Mouse (Mus musculus): ENCODE results near the gene Elovl6. TPM values are rescaled to one million over a fixed set of nuclear protein-coding genes. Genes with fewer than 3 reads are reported as not detected.

The Elovl6 gene
- total and polyA plus RNA-seq, 2 experiments from 2014 or later: 44.3 to 46.6 TPM

DNA sequence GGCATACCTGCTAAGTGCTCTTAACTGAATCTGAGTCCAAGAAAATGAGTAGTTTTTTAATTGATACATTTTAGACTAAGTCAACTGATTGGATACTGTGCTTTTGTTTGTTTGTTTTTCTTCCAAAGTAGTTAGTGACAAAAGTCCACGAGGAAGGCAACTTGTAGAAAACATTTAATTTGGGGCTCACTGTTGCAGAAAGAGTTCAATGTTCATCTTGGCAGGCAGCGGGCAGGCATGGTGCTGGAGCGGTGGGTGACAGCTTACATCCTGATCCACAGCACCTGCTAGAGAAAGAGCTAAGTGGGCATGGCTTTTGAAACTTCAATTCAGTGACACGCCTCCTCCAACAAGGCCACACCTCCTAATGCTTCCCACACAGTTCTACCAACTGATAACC is 31.7 kb downstream of the Elovl6 start:
- DNase-seq (ENCODE audit: low spot score): no peak
- Histone ChIP-seq H3K36me3 (ENCODE audit: insufficient read depth, low read length) (no peaks in the 10 kb centered on the region; the same call in 1 of the 2 replicates), H3K9ac (replicated peaks; ENCODE audit: low read length, poor library complexity, severe bottlenecking) (no peak overlapping the region), H3K4me3 (ENCODE audit: low read depth, low read length) (no peak overlapping the region), H3K9me3 (ENCODE audit: low read length) (no peaks in the 10 kb centered on the region), H3K27ac (ENCODE audit: low read depth, low read length) (no peak overlapping the region), H3K27me3 (ENCODE audit: insufficient read depth, low read length) (no peaks in the 10 kb centered on the region), H3K4me2 (ENCODE audit: low read depth, low read length, poor library complexity, severe bottlenecking) (no peak overlapping the region), H3K4me1 (ENCODE audit: insufficient read depth, low read length) (no peaks in the 10 kb centered on the region)
- 95% methylated on average over 4 of the region's 4 CpGs for WGBS
- no peak for TF ChIP-seq CTCF (IDR thresholded peaks at IDR 0.05)
- no peak for ATAC-seq (ENCODE audit: low FRiP score)

DNA sequence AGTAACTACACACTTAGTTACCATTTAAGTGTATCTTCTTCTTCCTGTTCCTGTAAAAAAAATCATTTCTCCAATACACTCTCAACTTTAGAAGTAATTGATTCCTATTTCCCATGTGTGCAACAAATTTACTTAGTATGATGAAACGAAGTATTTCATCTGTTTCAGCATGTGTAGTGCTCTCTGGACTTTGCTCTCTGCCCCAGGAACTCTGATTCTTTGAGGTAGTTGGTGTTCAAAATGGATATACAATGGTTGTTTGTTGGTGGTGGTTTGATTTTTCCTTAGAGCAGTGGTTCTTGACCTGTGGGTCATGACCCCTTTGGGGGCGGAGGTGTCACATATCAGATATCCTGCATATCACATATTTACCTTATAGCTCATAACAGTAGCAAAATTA is 32.7 kb downstream of the Elovl6 start:
- ATAC-seq (ENCODE audit: low FRiP score): no peak
- 97% methylated on average over 2 of the region's 2 CpGs for WGBS
- no peaks in the 10 kb centered on the region; the same call in 1 of the 2 replicates for H3K36me3 ChIP-seq (ENCODE audit: insufficient read depth, low read length)

DNA sequence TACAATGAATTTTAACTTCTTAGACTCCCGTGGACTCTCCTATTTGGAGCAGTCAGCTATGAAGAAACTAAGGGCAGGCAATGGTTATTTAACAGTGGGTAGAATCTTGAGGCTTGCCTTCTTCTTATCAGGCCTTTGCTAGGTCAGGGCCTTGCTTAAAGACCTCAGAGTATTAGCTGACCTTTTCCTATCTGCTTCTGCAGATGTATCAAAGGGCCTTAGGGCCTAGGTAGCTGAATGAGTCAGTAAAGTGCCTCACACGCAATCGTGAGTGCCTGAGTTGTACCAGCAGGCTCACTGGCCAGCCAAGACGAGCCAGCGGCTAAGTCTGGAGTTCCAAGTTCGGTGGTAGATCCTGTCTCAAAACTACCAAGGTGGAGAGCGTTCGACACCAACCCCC is 33.3 kb downstream of the Elovl6 start:
- H3K9ac ChIP-seq (replicated peaks; ENCODE audit: low read length, poor library complexity, severe bottlenecking): no peak overlapping the region
- no peaks in the 10 kb centered on the region; the same call in 1 of the 2 replicates for H3K36me3 ChIP-seq (ENCODE audit: insufficient read depth, low read length)
- no peak overlapping the region for H3K4me3 ChIP-seq (ENCODE audit: low read depth, low read length)
- WGBS: 89% methylated on average over 8 of the region's 8 CpGs
- TF ChIP-seq CTCF (IDR thresholded peaks at IDR 0.05): no peak
- no peak for ATAC-seq (ENCODE audit: low FRiP score)
- H3K27ac ChIP-seq (ENCODE audit: low read depth, low read length): no peak overlapping the region
- H3K4me2 ChIP-seq (ENCODE audit: low read depth, low read length, poor library complexity, severe bottlenecking): no peak overlapping the region
- H3K9me3 ChIP-seq (ENCODE audit: low read length): no peaks in the 10 kb centered on the region
- H3K27me3 ChIP-seq (ENCODE audit: insufficient read depth, low read length): no peaks in the 10 kb centered on the region
- no peak for DNase-seq (ENCODE audit: low spot score)
- no peaks in the 10 kb centered on the region for H3K4me1 ChIP-seq (ENCODE audit: insufficient read depth, low read length)

More for the DNA sequence above, 32.7 kb downstream of the Elovl6 start:
- Histone ChIP-seq H3K9ac (replicated peaks; ENCODE audit: low read length, poor library complexity, severe bottlenecking) (no peak overlapping the region), H3K27me3 (ENCODE audit: insufficient read depth, low read length) (no peaks in the 10 kb centered on the region), H3K4me3 (ENCODE audit: low read depth, low read length) (no peak overlapping the region), H3K27ac (ENCODE audit: low read depth, low read length) (no peak overlapping the region), H3K4me2 (ENCODE audit: low read depth, low read length, poor library complexity, severe bottlenecking) (no peak overlapping the region), H3K9me3 (ENCODE audit: low read length) (no peaks in the 10 kb centered on the region), H3K4me1 (ENCODE audit: insufficient read depth, low read length) (no peaks in the 10 kb centered on the region)
- DNase-seq (ENCODE audit: low spot score): no peak
- TF ChIP-seq CTCF (IDR thresholded peaks at IDR 0.05): no peak

DNA sequence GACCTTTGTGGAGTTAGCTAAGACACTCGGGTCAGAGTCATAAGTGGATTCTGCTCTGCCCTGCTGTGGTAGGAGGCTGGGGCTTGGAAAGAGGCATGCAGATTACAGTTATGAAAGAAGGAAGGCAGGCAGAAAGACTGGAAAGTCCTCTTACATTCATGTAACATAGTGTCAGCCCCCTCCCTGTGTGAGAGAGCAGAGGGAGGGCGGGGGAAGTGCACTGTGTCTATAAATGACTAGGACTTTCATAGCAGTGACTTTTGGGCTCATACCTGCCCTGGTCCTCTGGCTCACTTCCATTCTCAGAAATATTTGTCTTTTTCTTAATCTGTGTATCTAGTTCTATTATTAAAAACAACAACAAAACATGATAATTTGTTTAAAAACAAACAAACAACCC is 33.9 kb downstream of the Elovl6 start:
- no peak overlapping the region for H3K27ac ChIP-seq (ENCODE audit: low read depth, low read length)
- H3K4me1 ChIP-seq (ENCODE audit: insufficient read depth, low read length): no peaks in the 10 kb centered on the region
- DNase-seq (ENCODE audit: low spot score) (no peak), ATAC-seq (ENCODE audit: low FRiP score) (no peak)
- H3K36me3 ChIP-seq (ENCODE audit: insufficient read depth, low read length): no peaks in the 10 kb centered on the region; the same call in 1 of the 2 replicates
- no peaks in the 10 kb centered on the region for H3K9me3 ChIP-seq (ENCODE audit: low read length)
- no peak overlapping the region for H3K4me3 ChIP-seq (ENCODE audit: low read depth, low read length)
- no peak overlapping the region for H3K4me2 ChIP-seq (ENCODE audit: low read depth, low read length, poor library complexity, severe bottlenecking)
- TF ChIP-seq CTCF (IDR thresholded peaks at IDR 0.05): no peak
- H3K27me3 ChIP-seq (ENCODE audit: insufficient read depth, low read length): no peaks in the 10 kb centered on the region
- no peak overlapping the region for H3K9ac ChIP-seq (replicated peaks; ENCODE audit: low read length, poor library complexity, severe bottlenecking)
- 93% methylated on average over 2 of the region's 2 CpGs for WGBS

DNA sequence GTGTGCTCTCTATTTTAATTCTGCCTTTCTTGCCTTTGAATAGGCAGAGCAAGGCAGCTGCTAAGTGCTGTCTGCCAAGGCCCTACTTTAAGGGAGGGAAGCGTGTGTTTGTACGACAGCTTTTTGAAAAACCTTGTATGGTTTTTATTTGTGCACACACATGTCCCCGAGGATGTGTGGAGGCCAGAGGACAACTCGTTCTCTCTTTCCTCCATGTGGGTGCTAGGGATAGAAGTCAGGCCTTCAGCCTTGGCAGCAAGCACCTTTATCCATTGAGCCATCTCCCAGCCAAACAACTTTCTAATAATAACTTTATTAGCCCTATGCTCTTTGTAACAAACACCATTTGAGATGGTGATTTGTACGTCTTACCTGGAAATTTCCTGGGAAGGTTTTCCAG is 34.7 kb downstream of the Elovl6 start:
- H3K27me3 ChIP-seq (ENCODE audit: insufficient read depth, low read length): no peaks in the 10 kb centered on the region
- DNase-seq (ENCODE audit: low spot score) (no peak), ATAC-seq (ENCODE audit: low FRiP score) (no peak)
- no peak overlapping the region for H3K27ac ChIP-seq (ENCODE audit: low read depth, low read length)
- no peak for TF ChIP-seq CTCF (IDR thresholded peaks at IDR 0.05)
- H3K4me3 ChIP-seq (ENCODE audit: low read depth, low read length): no peak overlapping the region
- 71% methylated on average over 5 of the region's 5 CpGs for WGBS
- H3K9me3 ChIP-seq (ENCODE audit: low read length): no peaks in the 10 kb centered on the region
- H3K36me3 ChIP-seq (ENCODE audit: insufficient read depth, low read length): no peaks in the 10 kb centered on the region; the same call in 1 of the 2 replicates
- H3K4me1 ChIP-seq (ENCODE audit: insufficient read depth, low read length): no peaks in the 10 kb centered on the region
- no peak overlapping the region for H3K4me2 ChIP-seq (ENCODE audit: low read depth, low read length, poor library complexity, severe bottlenecking)
- no peak overlapping the region for H3K9ac ChIP-seq (replicated peaks; ENCODE audit: low read length, poor library complexity, severe bottlenecking)

DNA sequence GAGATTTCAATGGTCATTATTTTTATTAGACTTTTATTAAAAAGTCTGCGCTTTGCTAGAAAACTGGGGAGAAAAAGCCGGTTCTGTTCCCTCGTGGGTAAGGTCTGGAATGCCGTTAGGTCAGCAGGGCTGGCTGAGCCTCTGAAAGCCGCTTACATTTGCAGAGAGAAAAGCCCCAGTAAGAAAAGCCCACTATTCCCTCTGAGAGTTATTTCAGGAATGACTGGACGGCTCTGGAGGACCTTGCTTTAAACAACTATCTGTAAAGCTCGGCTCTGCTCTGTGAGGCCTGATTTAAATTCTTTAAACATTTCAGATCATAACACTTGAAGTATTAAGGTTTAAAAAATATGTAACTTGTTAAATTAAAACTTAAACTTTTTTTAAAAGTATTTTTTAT is 36.4 kb downstream of the Elovl6 start:
- DNase-seq (ENCODE audit: low spot score): no peak
- Histone ChIP-seq H3K27ac (ENCODE audit: low read depth, low read length) (no peak overlapping the region), H3K4me3 (ENCODE audit: low read depth, low read length) (no peak overlapping the region), H3K27me3 (ENCODE audit: insufficient read depth, low read length) (no peaks in the 10 kb centered on the region), H3K4me2 (ENCODE audit: low read depth, low read length, poor library complexity, severe bottlenecking) (no peak overlapping the region), H3K4me1 (ENCODE audit: insufficient read depth, low read length) (no peaks in the 10 kb centered on the region), H3K9me3 (ENCODE audit: low read length) (no peaks in the 10 kb centered on the region), H3K9ac (replicated peaks; ENCODE audit: low read length, poor library complexity, severe bottlenecking) (no peak overlapping the region), H3K36me3 (ENCODE audit: insufficient read depth, low read length) (peaks cover 4% of the 10 kb centered on the region)
- no peak for ATAC-seq (ENCODE audit: low FRiP score)
- no peak for TF ChIP-seq CTCF (IDR thresholded peaks at IDR 0.05)
- 54% methylated on average over 7 of the region's 7 CpGs for WGBS

All from midbrain, postnatal 0 days (tissue).